Mouse (Mus musculus) erythroblast, embryonic 14.5 days (primary cell): ENCODE measurements around the gene Sgca. TPM values are rescaled to one million over a fixed set of nuclear protein-coding genes. Genes with fewer than 3 reads are reported as not detected.

Experiments
- H3K27me3 ChIP-seq: 2 replicates; pipeline ENCODE4 v1.6.1; 2012; ENCODE audit warnings: inconsistent platforms; ENCODE audit not compliant: control insufficient read depth
- H3K36me3 ChIP-seq: 2 replicates; pipeline ENCODE4 v1.6.1; 2012; ENCODE audit warnings: mild to moderate bottlenecking, inconsistent platforms; ENCODE audit not compliant: control insufficient read depth
- H3K4me1 ChIP-seq: 2 replicates; pipeline ENCODE4 v1.6.1; 2012; ENCODE audit warnings: inconsistent platforms; ENCODE audit not compliant: control insufficient read depth
- H3K4me3 ChIP-seq: replicated peaks from 2 replicates; pipeline ENCODE3; 2012; ENCODE audit warnings: moderate library complexity, mild to moderate bottlenecking, inconsistent platforms
- H3K9me3 ChIP-seq: 2 replicates; pipeline ENCODE4 v1.6.1; 2012; ENCODE audit warnings: low read length, inconsistent platforms, mixed read lengths; ENCODE audit not compliant: control insufficient read depth
- GATA1 ChIP-seq: IDR thresholded peaks from 2 replicates; pipeline ENCODE4 v1.6.1; 2012; ENCODE audit warnings: low read length, inconsistent platforms, mixed read lengths
- TAL1 ChIP-seq: IDR thresholded peaks from 3 replicates; pipeline ENCODE4 v1.6.1; 2012; ENCODE audit warnings: low read length, inconsistent platforms, mixed read lengths
- polyA plus RNA-seq: library from polyadenylated mRNA; stranded (reverse); fragments of >175 nt; gene quantifications from 2 replicates; pipeline ENCODE4 v1.2.3, GENCODE M21; 2012

Gene Sgca
- not detected in 2 replicates for polyA plus RNA-seq

- Histone ChIP-seq H3K4me1 (peaks cover 28% of the 10 kb centered on the region), H3K9me3 (no peaks in the 10 kb centered on the region), H3K4me3 (no peak within 1 kb of the TSS), H3K27me3 (peaks cover 10% of the 10 kb centered on the region), H3K36me3 (no peaks in the 10 kb centered on the region)
- TF ChIP-seq TAL1 (no peak), GATA1 (no peak)
These were observed at the start of gene Sgca for GRCm38 (mm10) chr11:94976199-94976598. TSS of gene Sgca (minus strand) at chr11:94976327.

- Histone ChIP-seq H3K4me1 (peaks cover 47% of the 10 kb centered on the region), H3K4me3 (no peak overlapping the region), H3K36me3 (peaks cover 83% of the 10 kb centered on the region), H3K9me3 (no peaks in the 10 kb centered on the region), H3K27me3 (no peaks in the 10 kb centered on the region; the same call in 1 of the 2 replicates)
- TF ChIP-seq TAL1 (no peak), GATA1 (no peak)
These were observed 49.3 kb upstream of the Sgca start for GRCm38 (mm10) chr11:95025227-95026012.

GRCm38 (mm10) chr11:95024439-95025184, 48.5 kb upstream of the Sgca start:
- Histone ChIP-seq H3K9me3 (no peaks in the 10 kb centered on the region), H3K4me1 (peaks cover 55% of the 10 kb centered on the region), H3K4me3 (no peak overlapping the region), H3K36me3 (peaks cover 87% of the 10 kb centered on the region), H3K27me3 (peaks cover 6% of the 10 kb centered on the region; the same call in 1 of the 2 replicates)
- TF ChIP-seq TAL1 (no peak), GATA1 (no peak)

GRCm38 (mm10) chr11:95023481-95023880, 47.4 kb upstream of the Sgca start:
- Histone ChIP-seq H3K4me3 (no peak overlapping the region), H3K27me3 (peaks cover 11% of the 10 kb centered on the region; the same call in 1 of the 2 replicates), H3K36me3 (peaks cover 89% of the 10 kb centered on the region), H3K4me1 (peaks cover 66% of the 10 kb centered on the region), H3K9me3 (no peaks in the 10 kb centered on the region)
- TF ChIP-seq TAL1 (no peak), GATA1 (no peak)

GRCm38 (mm10) chr11:95022237-95022992, 46.3 kb upstream of the Sgca start:
- peaks cover 76% of the 10 kb centered on the region for H3K4me1 ChIP-seq
- peaks cover 98% of the 10 kb centered on the region for H3K36me3 ChIP-seq

GRCm38 (mm10) chr11:95015484-95015883, 39.4 kb upstream of the Sgca start:
- H3K36me3 ChIP-seq: peaks cover 90% of the 10 kb centered on the region
- peak overlapping the region; percentile 31 for H3K4me3 ChIP-seq
- peaks cover 89% of the 10 kb centered on the region for H3K4me1 ChIP-seq

More at GRCm38 (mm10) chr11:95022237-95022992, 46.3 kb upstream of the Sgca start:
- Histone ChIP-seq H3K9me3 (no peaks in the 10 kb centered on the region), H3K4me3 (no peak overlapping the region), H3K27me3 (peaks cover 11% of the 10 kb centered on the region; the same call in 1 of the 2 replicates)
- TF ChIP-seq TAL1 (no peak), GATA1 (no peak)

GRCm38 (mm10) chr11:95012487-95012886, 36.4 kb upstream of the Sgca start:
- no peaks in the 10 kb centered on the region for H3K9me3 ChIP-seq
- TF ChIP-seq TAL1 (no peak), GATA1 (no peak)
- H3K36me3 ChIP-seq: peaks cover 70% of the 10 kb centered on the region
- peaks cover 4% of the 10 kb centered on the region; the same call in 1 of the 2 replicates for H3K27me3 ChIP-seq
- peak overlapping the region; percentile 97 for H3K4me3 ChIP-seq
- peaks cover 82% of the 10 kb centered on the region for H3K4me1 ChIP-seq

More at GRCm38 (mm10) chr11:95015484-95015883, 39.4 kb upstream of the Sgca start:
- TF ChIP-seq TAL1: no peak
- no peak for TF ChIP-seq GATA1
- Histone ChIP-seq H3K27me3 (peaks cover 11% of the 10 kb centered on the region; the same call in 1 of the 2 replicates), H3K9me3 (no peaks in the 10 kb centered on the region)

GRCm38 (mm10) chr11:95012075-95012474, 35.9 kb upstream of the Sgca start:
- H3K27me3 ChIP-seq: peaks cover 4% of the 10 kb centered on the region; the same call in 1 of the 2 replicates
- H3K9me3 ChIP-seq: no peaks in the 10 kb centered on the region
- peaks cover 69% of the 10 kb centered on the region for H3K36me3 ChIP-seq
- TF ChIP-seq TAL1: peak; percentile 98
- peak; percentile 99 for TF ChIP-seq GATA1
- peaks cover 82% of the 10 kb centered on the region for H3K4me1 ChIP-seq
- H3K4me3 ChIP-seq: peak overlapping the region; percentile 97
